Mouse (Mus musculus): ENCODE measurements around the gene Duoxa2. TPM values are rescaled to one million over a fixed set of nuclear protein-coding genes. Genes with fewer than 3 reads are reported as not detected.

Gene Duoxa2
- 0.13 TPM in 1 of 2 replicates, not detected in the other for polyA plus RNA-seq (2016; fragmentation: Nextera tagmentation; extraction: Ambion mirVana)

GRCm38 (mm10) chr2:122298596-122299490 is at the start of gene Duoxa2:
TSS of gene Duoxa2 (plus strand) at chr2:122298900.
- Histone ChIP-seq H3K9me3 (replicated peaks) (no peaks in the 10 kb centered on the region), H3K27ac (no peak within 1 kb of the TSS), H3K4me3 (peak within 1 kb of the TSS; percentile 40), H3K27me3 (ENCODE audit: low read depth, poor library complexity, severe bottlenecking) (peaks cover 100% of the 10 kb centered on the region), H3K4me1 (peaks cover 47% of the 10 kb centered on the region), H3K36me3 (no peaks in the 10 kb centered on the region)
- WGBS: 2% methylated on average over 43 of the region's 43 CpGs
- peak; percentile 52 for DNase-seq (ENCODE audit: low spot score)

GRCm38 (mm10) chr2:122255997-122256396 is 42.7 kb upstream of the Duoxa2 start:
- Histone ChIP-seq H3K27me3 (ENCODE audit: low read depth, poor library complexity, severe bottlenecking) (no peaks in the 10 kb centered on the region), H3K27ac (no peak overlapping the region), H3K36me3 (no peaks in the 10 kb centered on the region), H3K9me3 (replicated peaks) (no peaks in the 10 kb centered on the region), H3K4me1 (no peaks in the 10 kb centered on the region), H3K4me3 (no peak overlapping the region)
- 97% methylated on average over 5 of the region's 5 CpGs for WGBS
- no peak for DNase-seq (ENCODE audit: low spot score)

GRCm38 (mm10) chr2:122260729-122261128 is 38.0 kb upstream of the Duoxa2 start:
- Histone ChIP-seq H3K4me3 (no peak overlapping the region), H3K27me3 (ENCODE audit: low read depth, poor library complexity, severe bottlenecking) (no peaks in the 10 kb centered on the region), H3K4me1 (peaks cover 4% of the 10 kb centered on the region; the same call in 1 of the 2 replicates), H3K9me3 (replicated peaks) (no peaks in the 10 kb centered on the region), H3K36me3 (no peaks in the 10 kb centered on the region), H3K27ac (no peak overlapping the region)
- whole genome bisulfite sequencing: 90% methylated on average over 5 of the region's 5 CpGs
- DNase-seq (ENCODE audit: low spot score): no peak

GRCm38 (mm10) chr2:122264690-122265089 is 34.0 kb upstream of the Duoxa2 start:
- no peaks in the 10 kb centered on the region for H3K36me3 ChIP-seq
- H3K4me3 ChIP-seq: no peak overlapping the region
- DNase-seq (ENCODE audit: low spot score): no peak
- no peaks in the 10 kb centered on the region for H3K27me3 ChIP-seq (ENCODE audit: low read depth, poor library complexity, severe bottlenecking)
- peaks cover 4% of the 10 kb centered on the region; the same call in 1 of the 2 replicates for H3K4me1 ChIP-seq
- no peaks in the 10 kb centered on the region for H3K9me3 ChIP-seq (replicated peaks)
- H3K27ac ChIP-seq: no peak overlapping the region
- 81% methylated on average over 3 of the region's 3 CpGs for WGBS

GRCm38 (mm10) chr2:122266407-122267193 is 32.1 kb upstream of the Duoxa2 start:
- WGBS: 91% methylated on average over 7 of the region's 7 CpGs

GRCm38 (mm10) chr2:122278769-122279168 is 19.9 kb upstream of the Duoxa2 start:
- Histone ChIP-seq H3K36me3 (no peaks in the 10 kb centered on the region), H3K4me3 (no peak overlapping the region), H3K27ac (no peak overlapping the region), H3K4me1 (0 out of 2 replicates have a peak, but pooled peaks cover 2% of the 10 kb centered on the region), H3K9me3 (replicated peaks) (no peaks in the 10 kb centered on the region), H3K27me3 (ENCODE audit: low read depth, poor library complexity, severe bottlenecking) (no peaks in the 10 kb centered on the region)
- 92% methylated on average over 3 of the region's 3 CpGs for WGBS
- no peak for DNase-seq (ENCODE audit: low spot score)

More at GRCm38 (mm10) chr2:122266407-122267193, 32.1 kb upstream of the Duoxa2 start:
- H3K27ac ChIP-seq: no peak overlapping the region
- no peak for DNase-seq (ENCODE audit: low spot score)
- no peaks in the 10 kb centered on the region for H3K36me3 ChIP-seq
- no peaks in the 10 kb centered on the region for H3K27me3 ChIP-seq (ENCODE audit: low read depth, poor library complexity, severe bottlenecking)
- H3K9me3 ChIP-seq (replicated peaks): no peaks in the 10 kb centered on the region
- peaks cover 4% of the 10 kb centered on the region; the same call in 1 of the 2 replicates for H3K4me1 ChIP-seq
- no peak overlapping the region for H3K4me3 ChIP-seq

- H3K36me3 ChIP-seq: no peaks in the 10 kb centered on the region
- WGBS: 86% methylated on average over 9 of the region's 9 CpGs
- H3K9me3 ChIP-seq (replicated peaks): no peaks in the 10 kb centered on the region
- no peaks in the 10 kb centered on the region for H3K4me1 ChIP-seq
- no peak overlapping the region for H3K4me3 ChIP-seq
- H3K27me3 ChIP-seq (ENCODE audit: low read depth, poor library complexity, severe bottlenecking): no peaks in the 10 kb centered on the region
- H3K27ac ChIP-seq: no peak overlapping the region
- DNase-seq (ENCODE audit: low spot score): no peak
These were observed 14.6 kb upstream of the Duoxa2 start for GRCm38 (mm10) chr2:122284091-122284490.

GRCm38 (mm10) chr2:122286137-122286536 is 12.6 kb upstream of the Duoxa2 start:
- H3K27me3 ChIP-seq (ENCODE audit: low read depth, poor library complexity, severe bottlenecking): peaks cover 4% of the 10 kb centered on the region; the same call in 1 of the 2 replicates
- H3K27ac ChIP-seq: no peak overlapping the region
- 69% methylated on average over 7 of the region's 7 CpGs for WGBS
- H3K36me3 ChIP-seq: no peaks in the 10 kb centered on the region
- H3K9me3 ChIP-seq (replicated peaks): no peaks in the 10 kb centered on the region
- no peak overlapping the region for H3K4me3 ChIP-seq
- DNase-seq (ENCODE audit: low spot score): no peak
- no peaks in the 10 kb centered on the region for H3K4me1 ChIP-seq

GRCm38 (mm10) chr2:122294916-122295315 is 3.8 kb upstream of the Duoxa2 start:
- H3K9me3 ChIP-seq (replicated peaks): no peaks in the 10 kb centered on the region
- peak; percentile 31 for DNase-seq (ENCODE audit: low spot score)
- no peak overlapping the region for H3K27ac ChIP-seq
- WGBS: 3% methylated on average over 7 of the region's 7 CpGs
- H3K27me3 ChIP-seq (ENCODE audit: low read depth, poor library complexity, severe bottlenecking): peaks cover 85% of the 10 kb centered on the region
- H3K36me3 ChIP-seq: no peaks in the 10 kb centered on the region
- no peak overlapping the region for H3K4me3 ChIP-seq
- H3K4me1 ChIP-seq: peaks cover 34% of the 10 kb centered on the region

GRCm38 (mm10) chr2:122297271-122298095 is 1.2 kb upstream of the Duoxa2 start:
- peak; percentile 65 for DNase-seq (ENCODE audit: low spot score)
- under 1% methylated on average over 35 of the region's 35 CpGs for WGBS
- H3K4me3 ChIP-seq: peak overlapping the region; percentile 13
- peaks cover 47% of the 10 kb centered on the region for H3K4me1 ChIP-seq
- no peak overlapping the region for H3K27ac ChIP-seq
- peaks cover 100% of the 10 kb centered on the region for H3K27me3 ChIP-seq (ENCODE audit: low read depth, poor library complexity, severe bottlenecking)
- H3K36me3 ChIP-seq: no peaks in the 10 kb centered on the region
- H3K9me3 ChIP-seq (replicated peaks): no peaks in the 10 kb centered on the region

GRCm38 (mm10) chr2:122298096-122298499 is 602 bp upstream of the Duoxa2 start, which contains the start of gene Duox2:
TSS of gene Duox2 (minus strand) at chr2:122298449.
- WGBS: 4% methylated on average over 13 of the region's 13 CpGs
- Histone ChIP-seq H3K27me3 (ENCODE audit: low read depth, poor library complexity, severe bottlenecking) (peaks cover 100% of the 10 kb centered on the region), H3K9me3 (replicated peaks) (no peaks in the 10 kb centered on the region), H3K4me3 (peak within 1 kb of the TSS; percentile 40), H3K4me1 (peaks cover 47% of the 10 kb centered on the region), H3K36me3 (no peaks in the 10 kb centered on the region), H3K27ac (no peak within 1 kb of the TSS)
- no peak for DNase-seq (ENCODE audit: low spot score)

Data from limb, embryonic 10.5 days (tissue).